Mouse (Mus musculus): ENCODE data around the gene Fam19a4.

The Fam19a4 gene

GRCm38 (mm10) chr6:97060074-97060681 is at the start of gene Fam19a4:
Gene Fam19a4 (minus strand): TSS chr6:97060413.
- in situ Hi-C loops (cut with MboI, MseI), result no loop called here

GRCm38 (mm10) chr6:97106777-97107176 is 46.6 kb upstream of the Fam19a4 start:
- in situ Hi-C loops (cut with MboI, MseI), result no loop called here

GRCm38 (mm10) chr6:97106106-97106505 is 45.9 kb upstream of the Fam19a4 start:
- in situ Hi-C loops (cut with MboI, MseI), result no loop called here

- in situ Hi-C loops (cut with MboI, MseI), result no loop called here
Measured at GRCm38 (mm10) chr6:97104264-97104852, 44.1 kb upstream of the Fam19a4 start.

- in situ Hi-C loops (cut with MboI, MseI), result no loop called here
Measured at GRCm38 (mm10) chr6:97101958-97102702, 41.9 kb upstream of the Fam19a4 start.

- in situ Hi-C loops (cut with MboI, MseI), result no loop called here
Measured at GRCm38 (mm10) chr6:97101190-97101957, 41.2 kb upstream of the Fam19a4 start.

GRCm38 (mm10) chr6:97082336-97082735 is 22.1 kb upstream of the Fam19a4 start:
- in situ Hi-C loops (cut with MboI, MseI), result no loop called here

- in situ Hi-C loops (cut with MboI, MseI), result no loop called here
Measured at GRCm38 (mm10) chr6:97080016-97080415, 19.8 kb upstream of the Fam19a4 start.

GRCm38 (mm10) chr6:97059599-97059998 is 614 bp downstream of the Fam19a4 start:
- in situ Hi-C loops (cut with MboI, MseI), result no loop called here

GRCm38 (mm10) chr6:97052196-97052770 is 7.9 kb downstream of the Fam19a4 start:
- in situ Hi-C loops (cut with MboI, MseI), result no loop called here

- in situ Hi-C loops (cut with MboI, MseI), result no loop called here
Measured at GRCm38 (mm10) chr6:97048403-97048802, 11.8 kb downstream of the Fam19a4 start.

- in situ Hi-C loops (cut with MboI, MseI), result no loop called here
Measured at GRCm38 (mm10) chr6:97046541-97046940, 13.7 kb downstream of the Fam19a4 start.

GRCm38 (mm10) chr6:97027110-97027677 is 33.0 kb downstream of the Fam19a4 start:
- in situ Hi-C loops (cut with MboI, MseI), result no loop called here

GRCm38 (mm10) chr6:97019323-97019722 is 40.9 kb downstream of the Fam19a4 start:
- in situ Hi-C loops (cut with MboI, MseI), result no loop called here

- in situ Hi-C loops (cut with MboI, MseI), result no loop called here
Measured at GRCm38 (mm10) chr6:97016711-97017110, 43.5 kb downstream of the Fam19a4 start.

- in situ Hi-C loops (cut with MboI, MseI), result no loop called here
Measured at GRCm38 (mm10) chr6:97016018-97016417, 44.2 kb downstream of the Fam19a4 start.

- in situ Hi-C loops (cut with MboI, MseI), result loop anchor here (10.0 kb wide), 1 partner anchor 1782 kb away; no protein-coding TSS in a partner anchor
Measured at GRCm38 (mm10) chr6:97006513-97007094, 53.6 kb downstream of the Fam19a4 start.

- in situ Hi-C loops (cut with MboI, MseI), result loop anchor here (10.0 kb wide), 1 partner anchor 1780 kb away; no protein-coding TSS in a partner anchor
Measured at GRCm38 (mm10) chr6:97005038-97005437, 55.2 kb downstream of the Fam19a4 start.

- in situ Hi-C loops (cut with MboI, MseI), result no loop called here
Measured at GRCm38 (mm10) chr6:96995556-96996159, 64.6 kb downstream of the Fam19a4 start.

GRCm38 (mm10) chr6:96991741-96992140 is 68.5 kb downstream of the Fam19a4 start:
- in situ Hi-C loops (cut with MboI, MseI), result no loop called here

All from T-helper 2 cell (primary cell).